Mouse (Mus musculus) stomach, embryonic 16.5 days (tissue): ENCODE results near the gene Prepl. TPM values are rescaled to one million over a fixed set of nuclear protein-coding genes. Genes with fewer than 3 reads are reported as not detected.

ENCODE experiments used
- ATAC-seq: fragments of 200-750 bp; cut with Nextera tagmentation; 2 replicates; pipeline ENCODE4 v1.8.0; 2017; ENCODE audit warnings: moderate number of reproducible peaks, moderate TSS enrichment; ENCODE audit not compliant: insufficient read depth, low FRiP score
- H3K27ac ChIP-seq: fragments of 300-500 bp; sonication (generic); 2 replicates; pipeline ENCODE4 v1.5.1; 2014; ENCODE audit warnings: low read length
- H3K27me3 ChIP-seq: fragments of 300-500 bp; sonication (generic); 2 replicates; pipeline ENCODE4 v1.6.1; 2014; ENCODE audit warnings: low read length, control low read depth, mixed read lengths; ENCODE audit not compliant: control insufficient read depth, insufficient read depth
- H3K36me3 ChIP-seq: fragments of 300-500 bp; sonication (generic); 2 replicates; pipeline ENCODE4 v1.6.1; 2014; ENCODE audit warnings: low read length; ENCODE audit not compliant: control insufficient read depth, insufficient read depth
- H3K4me1 ChIP-seq: fragments of 300-500 bp; sonication (generic); 2 replicates; pipeline ENCODE4 v1.6.1; 2014; ENCODE audit warnings: low read length, control low read depth, mixed read lengths; ENCODE audit not compliant: control insufficient read depth, insufficient read depth
- H3K4me2 ChIP-seq: fragments of 300-500 bp; sonication (generic); 2 replicates; pipeline ENCODE4 v1.6.1; 2014; ENCODE audit warnings: low read depth, low read length, mixed read lengths
- H3K4me3 ChIP-seq: fragments of 300-500 bp; sonication (generic); replicated peaks from 2 replicates; pipeline ENCODE4 v1.5.1; 2014; ENCODE audit warnings: mild to moderate bottlenecking, low read length
- H3K9ac ChIP-seq: fragments of 300-500 bp; sonication (generic); 2 replicates; pipeline ENCODE4 v1.6.1; 2014; ENCODE audit warnings: low read length
- H3K9me3 ChIP-seq: fragments of 300-500 bp; sonication (generic); replicated peaks from 2 replicates; pipeline ENCODE4 v1.6.1; 2016; ENCODE audit warnings: low read length, control low read depth; ENCODE audit not compliant: control insufficient read depth
- WGBS: fragments of 180-500 bp; shearing (Covaris S2); extraction: QIAGEN DNeasy Blood & Tissue Kit; methylation state at CpG from one replicate; pipeline ENCODE4 v1.1.7; 2014; 5-methylcytosine and 5-hydroxymethylcytosine counted together
- polyA plus RNA-seq: library from polyadenylated mRNA; unstranded; fragments of >200 nt; fragmentation: Nextera tagmentation; extraction: Ambion mirVana; gene quantifications from 2 replicates; pipeline ENCODE4 v1.2.1, GENCODE M21; 2015

Prepl gene
- polyA plus RNA-seq, 1 experiment from 2014 or later = 31.5 TPM

GRCm38 (mm10) chr17:85079276-85079675 is 10.8 kb downstream of the Prepl start:
- Histone ChIP-seq H3K9me3 (no peaks in the 10 kb centered on the region), H3K27ac (no peak overlapping the region), H3K27me3 (no peaks in the 10 kb centered on the region), H3K4me3 (no peak overlapping the region), H3K36me3 (0 out of 2 replicates have a peak, but pooled peaks cover 12% of the 10 kb centered on the region), H3K4me1 (no peaks in the 10 kb centered on the region), H3K9ac (no peak overlapping the region), H3K4me2 (no peak overlapping the region)
- no peak for ATAC-seq
- 94% methylated on average over 3 of the region's 3 CpGs for WGBS

- H3K4me3 ChIP-seq = no peak overlapping the region
Measured at GRCm38 (mm10) chr17:85074083-85074482, 16.0 kb downstream of the Prepl start.

GRCm38 (mm10) chr17:85073214-85073613 is 16.8 kb downstream of the Prepl start:
- H3K36me3 ChIP-seq = peaks cover 8% of the 10 kb centered on the region
- no peak overlapping the region for H3K4me2 ChIP-seq
- 66% methylated on average over 7 of the region's 7 CpGs for WGBS
- ATAC-seq = no peak
- H3K4me3 ChIP-seq = no peak overlapping the region
- no peaks in the 10 kb centered on the region for H3K27me3 ChIP-seq
- H3K9ac ChIP-seq = no peak overlapping the region
- H3K9me3 ChIP-seq = no peaks in the 10 kb centered on the region
- H3K27ac ChIP-seq = no peak overlapping the region
- H3K4me1 ChIP-seq = no peaks in the 10 kb centered on the region

More at GRCm38 (mm10) chr17:85074083-85074482, 16.0 kb downstream of the Prepl start:
- 93% methylated on average over 4 of the region's 4 CpGs for WGBS
- no peak overlapping the region for H3K9ac ChIP-seq
- no peak overlapping the region for H3K4me2 ChIP-seq
- H3K36me3 ChIP-seq = peaks cover 8% of the 10 kb centered on the region; the same call in 1 of the 2 replicates
- H3K4me1 ChIP-seq = no peaks in the 10 kb centered on the region
- H3K27ac ChIP-seq = no peak overlapping the region
- H3K27me3 ChIP-seq = no peaks in the 10 kb centered on the region
- no peak for ATAC-seq
- no peaks in the 10 kb centered on the region for H3K9me3 ChIP-seq

GRCm38 (mm10) chr17:85072383-85072782 is 17.7 kb downstream of the Prepl start:
- no peak overlapping the region for H3K27ac ChIP-seq
- H3K4me2 ChIP-seq = no peak overlapping the region
- peaks cover 4% of the 10 kb centered on the region for H3K36me3 ChIP-seq
- H3K4me1 ChIP-seq = no peaks in the 10 kb centered on the region
- no peak overlapping the region for H3K4me3 ChIP-seq
- H3K9me3 ChIP-seq = no peaks in the 10 kb centered on the region
- no peak for ATAC-seq
- no peak overlapping the region for H3K9ac ChIP-seq
- H3K27me3 ChIP-seq = no peaks in the 10 kb centered on the region
- WGBS = 72% methylated on average over 11 of the region's 11 CpGs

- 87% methylated on average over 8 of the region's 8 CpGs for WGBS
- Histone ChIP-seq H3K27ac (no peak overlapping the region), H3K4me2 (no peak overlapping the region), H3K9me3 (no peaks in the 10 kb centered on the region), H3K36me3 (peaks cover 4% of the 10 kb centered on the region), H3K9ac (no peak overlapping the region), H3K27me3 (no peaks in the 10 kb centered on the region), H3K4me3 (no peak overlapping the region), H3K4me1 (no peaks in the 10 kb centered on the region)
- ATAC-seq = no peak
Measured at GRCm38 (mm10) chr17:85071088-85071775, 18.8 kb downstream of the Prepl start.

GRCm38 (mm10) chr17:85070658-85071057 is 19.4 kb downstream of the Prepl start:
- no peak for ATAC-seq
- no peaks in the 10 kb centered on the region for H3K9me3 ChIP-seq
- H3K9ac ChIP-seq = no peak overlapping the region
- no peaks in the 10 kb centered on the region for H3K27me3 ChIP-seq
- no peaks in the 10 kb centered on the region for H3K4me1 ChIP-seq
- no peak overlapping the region for H3K4me2 ChIP-seq
- 82% methylated on average over 6 of the region's 6 CpGs for WGBS
- no peak overlapping the region for H3K4me3 ChIP-seq
- H3K27ac ChIP-seq = no peak overlapping the region
- H3K36me3 ChIP-seq = peaks cover 10% of the 10 kb centered on the region

GRCm38 (mm10) chr17:85067331-85067730 is 22.7 kb downstream of the Prepl start:
- no peaks in the 10 kb centered on the region for H3K27me3 ChIP-seq
- 93% methylated on average over 7 of the region's 7 CpGs for WGBS
- H3K36me3 ChIP-seq = peaks cover 14% of the 10 kb centered on the region
- no peak overlapping the region for H3K9ac ChIP-seq
- H3K9me3 ChIP-seq = no peaks in the 10 kb centered on the region
- H3K4me3 ChIP-seq = no peak overlapping the region
- ATAC-seq = no peak
- H3K4me1 ChIP-seq = no peaks in the 10 kb centered on the region
- no peak overlapping the region for H3K27ac ChIP-seq
- H3K4me2 ChIP-seq = no peak overlapping the region

- Histone ChIP-seq H3K36me3 (peaks cover 14% of the 10 kb centered on the region), H3K27me3 (no peaks in the 10 kb centered on the region), H3K9ac (no peak overlapping the region), H3K9me3 (no peaks in the 10 kb centered on the region), H3K27ac (no peak overlapping the region), H3K4me2 (no peak overlapping the region), H3K4me3 (no peak overlapping the region), H3K4me1 (no peaks in the 10 kb centered on the region)
- 82% methylated on average over 7 of the region's 7 CpGs for WGBS
- no peak for ATAC-seq
Measured at GRCm38 (mm10) chr17:85063560-85063959, 26.5 kb downstream of the Prepl start.

GRCm38 (mm10) chr17:85059136-85059535 is 30.9 kb downstream of the Prepl start:
- H3K9ac ChIP-seq = no peak overlapping the region
- 88% methylated on average over 6 of the region's 6 CpGs for WGBS
- no peaks in the 10 kb centered on the region for H3K4me1 ChIP-seq
- no peaks in the 10 kb centered on the region for H3K36me3 ChIP-seq
- H3K4me3 ChIP-seq = no peak overlapping the region
- ATAC-seq = no peak
- no peaks in the 10 kb centered on the region for H3K27me3 ChIP-seq
- no peaks in the 10 kb centered on the region for H3K9me3 ChIP-seq
- H3K4me2 ChIP-seq = no peak overlapping the region
- no peak overlapping the region for H3K27ac ChIP-seq
